Mouse (Mus musculus): ENCODE data around the gene Cdkn1b.

Cdkn1b gene

DNA sequence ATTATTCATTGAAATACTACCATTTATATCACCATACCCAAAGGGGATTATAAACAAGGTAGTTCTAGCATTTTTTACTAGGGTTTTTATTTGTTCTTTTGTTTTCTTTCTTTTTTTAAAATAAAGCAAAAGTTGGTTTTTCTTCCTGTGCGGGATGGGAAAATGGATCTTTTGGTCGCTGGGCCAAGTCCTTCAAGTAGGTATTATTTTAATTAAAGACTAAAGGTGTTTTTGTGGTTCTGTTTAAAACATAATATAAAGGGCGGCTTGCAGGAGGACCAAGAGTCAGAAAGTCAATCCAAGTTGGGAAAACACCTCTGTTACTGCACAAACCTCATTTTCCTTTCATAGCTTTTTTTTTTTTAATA, 6.1 kb downstream of the Cdkn1b start:
- in situ Hi-C loops (cut with MboI; ENCODE audit: low pct_unique_long_range_greater_than_20kb in 1 of 2, low sequenced_read_pairs in 2 of 2, unreplicated experiment in 1 of 2), result no loop called here

DNA sequence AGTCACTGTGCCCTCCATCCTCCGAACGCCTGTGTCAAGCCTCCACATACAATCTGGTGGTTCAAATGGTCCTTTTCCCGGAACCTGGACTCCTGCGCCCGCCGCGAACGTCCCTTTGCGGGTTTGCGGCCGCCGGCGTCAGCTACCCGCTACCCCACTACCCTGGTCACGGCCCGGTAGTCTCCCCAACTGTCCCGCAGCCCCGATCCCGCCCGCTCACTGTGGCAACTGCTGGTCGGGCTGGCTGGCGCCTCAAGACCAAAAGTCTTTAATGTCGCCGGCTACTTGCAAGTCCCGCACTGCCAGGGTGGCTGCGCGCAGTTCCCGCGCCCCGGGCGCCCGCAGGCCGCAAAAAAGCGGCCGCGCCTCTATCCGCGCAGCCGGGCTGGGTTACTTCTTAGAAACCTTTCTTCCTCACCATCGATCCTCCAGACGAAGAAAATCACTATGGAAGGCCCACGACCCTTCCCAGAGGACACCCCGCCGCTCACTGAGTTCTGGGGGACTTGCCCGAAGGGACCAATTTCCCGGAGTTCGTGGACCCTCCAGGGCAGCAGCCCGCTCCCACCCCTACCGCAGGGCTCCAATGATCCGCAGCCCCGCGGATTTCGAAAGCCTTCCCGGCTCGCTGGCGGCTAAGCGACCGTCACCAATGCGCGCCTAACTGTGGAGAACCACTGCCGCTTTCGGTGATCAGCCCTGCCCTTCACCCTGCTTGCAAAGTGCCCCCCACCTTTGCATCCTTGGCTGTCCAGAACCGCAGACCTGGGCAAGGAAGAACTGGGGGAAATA, 6.8 kb downstream of the Cdkn1b start:
- in situ Hi-C loops (cut with MboI; ENCODE audit: low pct_unique_long_range_greater_than_20kb in 1 of 2, low sequenced_read_pairs in 2 of 2, unreplicated experiment in 1 of 2), result no loop called here

DNA sequence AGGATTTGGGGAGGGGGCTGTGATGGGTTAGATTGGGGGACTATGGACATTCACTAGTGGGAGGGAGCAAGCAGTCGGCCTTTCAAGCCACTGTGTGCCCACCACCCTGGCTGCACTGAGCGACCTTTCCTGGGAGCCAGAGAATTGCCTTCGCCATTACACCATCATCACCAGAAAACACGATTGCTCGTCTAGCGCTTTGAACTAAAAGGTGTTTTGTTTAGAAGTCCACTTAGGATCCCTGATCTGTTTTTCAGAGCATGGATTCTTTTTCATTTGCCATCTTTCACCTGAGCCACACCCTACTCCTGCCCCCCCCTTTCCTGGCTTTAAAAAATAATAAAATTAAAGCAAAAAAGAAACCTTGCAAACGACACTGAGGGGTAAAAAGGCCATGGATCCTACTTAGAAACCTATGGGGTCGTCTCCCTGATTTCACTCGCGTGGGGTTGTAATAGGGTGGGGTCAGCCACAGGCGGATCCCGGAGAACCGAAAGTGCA, 7.4 kb downstream of the Cdkn1b start:
- in situ Hi-C loops (cut with MboI; ENCODE audit: low pct_unique_long_range_greater_than_20kb in 1 of 2, low sequenced_read_pairs in 2 of 2, unreplicated experiment in 1 of 2), result no loop called here

DNA sequence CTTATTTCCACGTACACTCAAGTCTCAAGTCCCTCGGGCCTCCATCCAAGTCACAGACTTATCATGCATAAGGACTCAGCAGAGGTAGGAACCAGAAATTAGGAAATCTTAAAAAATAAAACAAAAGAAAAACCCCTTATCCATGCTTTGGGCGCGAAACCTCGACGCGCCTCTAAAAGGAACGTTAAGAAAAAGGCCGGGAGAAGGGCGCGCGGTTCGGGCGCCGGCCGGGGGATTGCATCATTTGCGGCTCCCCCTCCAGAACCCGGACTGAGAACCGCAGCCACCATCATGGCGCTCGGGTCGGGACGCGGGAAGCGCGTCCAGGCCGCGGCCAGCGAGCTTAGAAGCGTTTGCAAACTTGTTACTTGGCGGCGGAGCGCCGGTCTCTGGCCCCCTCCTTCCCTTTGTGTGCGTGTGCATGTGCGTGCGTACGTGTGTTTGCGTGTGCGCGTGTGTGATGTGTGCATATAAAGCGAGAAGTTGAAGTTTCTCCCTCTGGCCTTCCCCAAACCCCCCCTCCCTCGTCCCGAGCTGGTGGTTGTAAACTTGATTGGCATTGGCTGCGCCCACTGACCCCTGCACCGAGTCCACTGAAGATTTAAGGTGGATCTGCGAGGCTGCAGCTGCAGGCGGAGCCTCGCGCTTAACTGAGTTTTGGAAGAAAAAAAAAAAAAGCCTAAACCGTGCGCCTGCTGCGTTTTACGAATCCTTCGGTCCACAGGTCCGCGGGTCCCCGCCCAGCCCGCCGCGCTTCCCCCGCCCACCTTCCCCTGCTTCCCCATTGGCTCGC, 8.1 kb downstream of the Cdkn1b start:
- in situ Hi-C loops (cut with MboI; ENCODE audit: low pct_unique_long_range_greater_than_20kb in 1 of 2, low sequenced_read_pairs in 2 of 2, unreplicated experiment in 1 of 2), result no loop called here

DNA sequence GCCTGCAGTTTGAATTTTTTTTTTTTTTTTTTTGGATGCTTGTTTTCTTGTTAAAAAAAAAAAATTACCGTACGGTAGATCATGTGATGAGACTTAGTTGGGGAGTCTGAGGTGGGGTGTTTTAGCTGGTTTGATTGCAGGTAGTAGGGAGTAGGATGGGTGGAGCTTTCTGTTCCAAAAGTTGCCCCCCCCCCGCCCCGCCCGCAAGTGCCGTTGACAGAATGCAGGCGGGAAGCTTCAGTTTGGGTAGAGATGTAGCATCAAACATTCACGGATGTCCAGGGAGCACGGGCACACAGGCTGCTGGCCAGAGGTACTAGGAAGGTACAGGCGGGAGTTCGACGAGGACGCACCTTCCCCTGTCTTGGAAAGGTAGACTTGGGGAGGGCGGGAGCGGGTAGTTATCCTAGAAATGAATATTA, 8.7 kb downstream of the Cdkn1b start:
- in situ Hi-C loops (cut with MboI; ENCODE audit: low pct_unique_long_range_greater_than_20kb in 1 of 2, low sequenced_read_pairs in 2 of 2, unreplicated experiment in 1 of 2), result no loop called here

DNA sequence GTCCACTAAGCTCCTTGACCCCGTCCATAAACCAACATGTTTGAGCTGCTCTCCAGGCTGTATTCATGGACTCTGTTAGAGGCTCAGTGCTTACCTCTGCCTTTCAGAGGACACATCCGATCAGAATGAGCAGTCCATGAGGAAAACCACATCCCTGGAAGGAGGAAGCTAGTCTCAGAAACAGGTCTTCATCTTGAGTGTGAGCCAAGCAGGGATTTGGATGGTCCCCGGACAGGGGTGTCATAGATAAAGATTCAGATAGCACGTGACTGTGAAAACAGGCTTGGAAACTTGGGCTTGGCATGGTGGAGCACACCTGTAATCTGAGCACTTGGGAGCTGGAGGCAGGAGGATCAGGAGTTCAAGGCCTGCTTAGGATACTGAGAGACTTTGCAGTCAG, 9.7 kb downstream of the Cdkn1b start:
- in situ Hi-C loops (cut with MboI; ENCODE audit: low pct_unique_long_range_greater_than_20kb in 1 of 2, low sequenced_read_pairs in 2 of 2, unreplicated experiment in 1 of 2), result no loop called here

DNA sequence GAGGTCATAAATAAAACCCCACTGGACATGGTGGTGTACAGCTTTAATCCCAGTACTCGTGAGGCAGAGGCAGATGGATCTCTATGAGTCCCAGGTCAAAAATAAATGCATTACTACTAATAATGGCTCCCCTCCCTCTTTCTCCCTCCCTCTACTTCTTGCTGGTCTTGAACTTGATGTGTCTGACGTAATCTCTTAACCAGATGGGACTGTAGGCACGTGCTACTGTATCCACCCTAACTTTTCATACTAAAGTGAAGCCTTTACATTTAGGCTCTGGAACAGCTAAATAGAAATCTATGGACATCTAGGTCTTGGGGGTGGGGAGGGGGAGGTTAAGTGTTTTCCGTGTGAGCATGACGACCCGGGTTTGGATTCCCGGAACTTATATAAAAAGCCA, 10.2 kb downstream of the Cdkn1b start:
- in situ Hi-C loops (cut with MboI; ENCODE audit: low pct_unique_long_range_greater_than_20kb in 1 of 2, low sequenced_read_pairs in 2 of 2, unreplicated experiment in 1 of 2), result no loop called here

DNA sequence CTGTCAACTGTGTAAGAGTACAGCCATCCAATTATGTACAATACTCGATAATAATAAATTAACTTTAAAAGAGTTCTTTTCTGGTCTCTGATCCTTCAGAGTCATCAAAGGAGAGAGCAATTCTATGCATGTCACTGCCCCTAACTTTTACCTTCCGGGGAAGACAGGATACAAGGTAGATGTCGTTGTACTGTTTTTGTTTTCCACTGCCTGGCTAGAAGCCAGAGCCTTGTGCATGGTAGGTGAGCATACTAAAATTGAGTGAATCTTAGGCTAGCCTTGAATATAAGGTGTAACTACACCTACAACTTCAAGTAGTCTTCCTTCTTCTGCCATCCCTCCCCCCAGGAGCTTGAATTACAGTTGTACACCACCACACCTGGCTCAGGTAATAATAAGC, 10.9 kb downstream of the Cdkn1b start:
- in situ Hi-C loops (cut with MboI; ENCODE audit: low pct_unique_long_range_greater_than_20kb in 1 of 2, low sequenced_read_pairs in 2 of 2, unreplicated experiment in 1 of 2), result no loop called here

DNA sequence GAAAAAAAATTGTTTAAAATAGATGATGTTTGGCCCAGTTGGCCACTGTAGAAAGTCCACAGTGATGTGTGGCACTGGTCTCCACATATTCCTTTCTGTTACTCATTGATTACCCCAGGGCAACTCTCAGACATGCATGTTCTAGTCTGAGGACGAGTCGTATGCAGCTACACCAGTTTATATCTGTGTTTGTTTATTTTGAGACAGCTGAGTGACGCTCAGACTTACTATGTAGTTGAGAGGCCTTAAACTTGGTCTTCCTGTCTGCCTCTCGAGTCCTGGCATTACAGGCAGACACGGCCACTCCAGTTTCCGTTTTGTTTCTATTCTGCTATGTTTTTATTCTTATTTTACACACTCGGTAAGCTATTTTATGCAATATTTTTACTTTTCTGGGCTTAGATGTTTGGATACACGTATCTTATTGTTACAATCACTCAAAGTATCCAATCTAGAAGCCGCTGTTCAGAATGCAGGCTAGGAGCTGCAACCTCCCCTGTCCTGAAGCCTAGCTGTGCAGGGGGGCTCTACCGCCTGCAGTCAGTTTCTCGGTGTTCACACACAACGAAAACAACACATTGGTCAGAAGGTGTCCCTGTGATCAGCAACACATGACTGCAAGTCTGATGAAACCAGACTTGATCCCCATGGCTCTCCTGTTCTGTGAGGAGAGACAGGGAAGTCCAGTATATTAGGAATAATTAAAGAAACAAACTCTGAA, 12.4 kb downstream of the Cdkn1b start:
- in situ Hi-C loops (cut with MboI; ENCODE audit: low pct_unique_long_range_greater_than_20kb in 1 of 2, low sequenced_read_pairs in 2 of 2, unreplicated experiment in 1 of 2), result no loop called here

DNA sequence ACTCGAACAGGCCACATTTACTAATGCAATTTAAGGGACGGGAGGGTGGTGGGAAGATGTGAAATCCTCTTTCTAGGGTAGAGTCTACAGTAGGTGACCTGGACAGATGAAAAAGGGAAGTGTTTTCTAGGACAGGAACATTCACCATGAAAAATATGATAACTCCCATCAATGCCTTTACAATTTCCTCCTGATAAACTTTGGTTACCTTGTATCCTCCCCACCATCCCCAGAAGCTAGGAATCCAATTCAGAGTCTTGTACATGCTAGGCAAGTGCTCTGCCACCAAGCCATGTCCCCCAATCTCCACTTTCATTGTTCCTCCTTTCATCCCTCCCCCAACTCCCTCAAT, 13.0 kb downstream of the Cdkn1b start:
- in situ Hi-C loops (cut with MboI; ENCODE audit: low pct_unique_long_range_greater_than_20kb in 1 of 2, low sequenced_read_pairs in 2 of 2, unreplicated experiment in 1 of 2), result no loop called here

DNA sequence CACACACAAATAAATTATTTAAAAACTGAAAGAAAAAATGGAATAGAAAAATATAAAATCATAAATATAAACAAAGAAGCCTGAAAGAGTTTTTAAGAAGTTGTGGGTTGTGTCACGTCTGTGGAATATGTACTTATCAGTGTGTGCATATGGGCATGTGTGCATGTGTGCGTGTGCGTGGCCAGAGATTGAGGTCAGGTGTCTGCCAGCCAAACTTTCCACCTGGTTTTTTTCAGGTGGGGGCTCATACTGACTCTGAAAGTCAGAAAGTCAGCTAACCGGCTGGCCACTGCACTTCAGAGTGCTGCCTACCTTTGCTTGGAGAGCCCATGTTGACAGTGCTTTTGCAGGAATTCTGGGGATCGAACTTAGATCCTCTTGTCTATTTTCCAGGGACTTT, 14.1 kb downstream of the Cdkn1b start:
- in situ Hi-C loops (cut with MboI; ENCODE audit: low pct_unique_long_range_greater_than_20kb in 1 of 2, low sequenced_read_pairs in 2 of 2, unreplicated experiment in 1 of 2), result no loop called here

DNA sequence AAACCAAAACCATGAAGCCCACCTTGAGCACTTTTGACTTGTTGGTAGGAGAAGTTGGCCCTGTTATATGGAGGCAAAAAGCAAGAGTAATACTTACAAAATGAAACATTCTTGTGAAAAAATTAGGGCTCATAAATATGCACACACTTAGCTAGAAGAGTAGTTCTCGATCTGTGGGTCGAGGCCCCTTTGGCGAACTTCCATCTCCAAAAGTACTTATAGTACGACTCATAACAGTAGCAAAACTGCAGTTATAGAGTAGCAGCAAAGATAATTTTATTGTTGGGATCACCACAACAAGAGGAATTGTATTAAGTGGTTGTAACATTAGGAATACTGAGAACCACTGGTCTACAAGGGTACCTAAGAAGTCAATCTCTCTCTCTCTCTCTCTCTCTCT, 19.6 kb downstream of the Cdkn1b start:
- in situ Hi-C loops (cut with MboI; ENCODE audit: low pct_unique_long_range_greater_than_20kb in 1 of 2, low sequenced_read_pairs in 2 of 2, unreplicated experiment in 1 of 2), result no loop called here

DNA sequence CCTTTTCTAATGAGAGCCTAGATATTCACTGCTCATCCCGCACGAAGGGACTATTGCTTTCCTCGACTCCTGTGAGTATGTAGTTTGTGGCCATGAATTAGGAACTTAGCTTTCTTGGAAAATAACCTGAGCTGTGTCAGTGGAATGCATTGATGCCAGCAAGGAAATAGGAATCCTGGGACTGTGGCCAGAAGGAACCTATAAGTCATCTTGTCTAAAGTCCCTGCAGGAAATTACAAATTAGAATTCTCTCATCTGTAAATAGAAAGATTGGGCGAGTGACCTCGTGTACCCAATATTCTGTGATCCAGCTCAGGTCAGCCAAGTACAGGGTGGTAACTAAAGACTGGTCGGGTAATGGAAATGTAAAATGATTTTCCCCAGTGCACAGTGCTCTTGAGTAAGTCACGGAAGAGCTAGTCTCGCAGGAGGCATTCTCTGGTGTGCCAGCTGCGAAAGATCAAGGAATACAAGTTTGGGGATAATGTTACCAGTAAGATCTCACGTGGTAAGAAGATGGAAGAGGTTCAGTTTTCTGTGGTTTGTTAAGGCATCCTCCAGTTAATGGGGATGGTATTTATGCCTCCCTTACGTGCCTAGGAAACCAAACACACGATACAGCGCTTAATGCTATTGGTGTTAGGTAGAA, 23.7 kb downstream of the Cdkn1b start:
- in situ Hi-C loops (cut with MboI; ENCODE audit: low pct_unique_long_range_greater_than_20kb in 1 of 2, low sequenced_read_pairs in 2 of 2, unreplicated experiment in 1 of 2), result no loop called here

DNA sequence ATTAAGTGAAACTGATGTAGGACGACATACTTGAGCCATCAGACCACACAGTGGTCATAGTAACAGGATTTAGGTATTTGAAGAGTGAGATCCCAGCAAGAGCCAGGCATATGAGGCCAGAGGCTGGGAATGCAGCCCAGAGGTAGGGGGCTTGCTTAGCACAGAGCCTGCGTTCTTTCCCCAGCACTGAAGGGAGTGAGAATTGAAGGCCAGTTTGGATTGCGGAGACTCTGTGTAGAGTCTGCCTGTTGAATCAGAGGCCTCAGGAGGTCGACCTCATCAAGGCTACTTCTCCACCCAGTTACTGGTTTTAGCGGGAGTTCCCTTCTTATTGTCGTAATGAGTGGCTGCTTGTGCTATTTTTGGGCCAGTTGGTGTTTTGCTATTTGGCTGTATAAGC, 25.9 kb downstream of the Cdkn1b start:
- in situ Hi-C loops (cut with MboI; ENCODE audit: low pct_unique_long_range_greater_than_20kb in 1 of 2, low sequenced_read_pairs in 2 of 2, unreplicated experiment in 1 of 2), result loop anchor here (5.0 kb wide), 1 partner anchor 74 kb away; no protein-coding TSS in a partner anchor

DNA sequence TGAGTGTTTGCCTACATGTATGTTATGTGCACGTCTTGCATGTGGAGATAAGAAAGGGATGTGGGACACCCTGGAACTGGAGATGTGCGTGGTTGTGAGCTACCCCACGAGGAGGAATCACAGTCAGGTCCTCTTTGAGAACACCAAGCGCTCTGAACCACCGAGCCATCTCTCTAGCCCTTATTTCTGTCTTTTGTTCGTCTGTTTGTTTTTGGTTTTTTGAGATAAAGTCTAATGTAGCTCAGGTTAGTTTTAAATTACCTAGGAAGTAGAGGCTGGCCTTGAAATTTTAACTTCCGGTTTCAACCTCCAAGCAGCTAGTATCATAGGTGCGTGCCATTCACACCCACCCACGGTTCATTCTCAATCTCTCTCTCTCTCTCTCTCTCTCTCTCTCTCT, 26.7 kb downstream of the Cdkn1b start:
- in situ Hi-C loops (cut with MboI; ENCODE audit: low pct_unique_long_range_greater_than_20kb in 1 of 2, low sequenced_read_pairs in 2 of 2, unreplicated experiment in 1 of 2), result loop anchor here (5.0 kb wide), 1 partner anchor 75 kb away; no protein-coding TSS in a partner anchor

DNA sequence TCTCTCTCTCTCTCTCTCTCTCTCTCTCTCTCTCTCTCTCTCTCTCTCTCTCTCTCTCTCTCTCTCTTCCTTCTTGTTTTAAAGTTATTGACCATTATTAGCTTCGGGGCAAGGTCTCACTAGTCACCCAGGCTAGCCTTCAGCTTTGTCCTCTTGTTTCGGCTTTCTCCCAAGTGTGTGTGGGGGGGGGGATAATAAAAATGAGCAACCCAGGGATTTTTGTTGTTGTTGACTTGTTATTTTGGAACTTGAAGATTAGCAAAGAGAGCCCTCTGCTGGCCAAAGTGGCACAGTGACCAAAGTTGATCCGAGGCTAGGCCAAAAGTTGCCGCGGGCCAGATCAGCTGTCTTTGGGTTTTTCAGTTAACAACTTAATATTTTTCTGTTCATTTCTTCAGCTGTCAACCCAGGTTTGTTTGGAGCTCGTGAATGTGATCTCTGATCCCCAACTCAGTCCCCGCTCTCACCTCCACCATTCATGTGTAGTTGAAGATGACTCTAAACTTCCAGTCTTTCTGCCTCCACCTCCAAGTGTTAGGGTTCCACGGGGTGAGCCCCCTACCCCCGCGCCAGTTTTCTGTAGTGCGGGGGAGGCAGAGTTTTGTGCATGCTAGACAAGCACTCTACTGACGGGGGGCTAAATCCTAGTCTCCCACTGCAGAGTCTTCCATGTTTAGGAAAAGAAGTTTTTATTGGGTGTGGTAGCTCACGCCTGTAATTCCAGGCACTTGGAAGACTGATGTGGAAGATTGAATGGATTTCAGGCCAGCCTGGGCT, 27.3 kb downstream of the Cdkn1b start:
- in situ Hi-C loops (cut with MboI; ENCODE audit: low pct_unique_long_range_greater_than_20kb in 1 of 2, low sequenced_read_pairs in 2 of 2, unreplicated experiment in 1 of 2), result loop anchor here (5.0 kb wide), 1 partner anchor 75 kb away; no protein-coding TSS in a partner anchor

DNA sequence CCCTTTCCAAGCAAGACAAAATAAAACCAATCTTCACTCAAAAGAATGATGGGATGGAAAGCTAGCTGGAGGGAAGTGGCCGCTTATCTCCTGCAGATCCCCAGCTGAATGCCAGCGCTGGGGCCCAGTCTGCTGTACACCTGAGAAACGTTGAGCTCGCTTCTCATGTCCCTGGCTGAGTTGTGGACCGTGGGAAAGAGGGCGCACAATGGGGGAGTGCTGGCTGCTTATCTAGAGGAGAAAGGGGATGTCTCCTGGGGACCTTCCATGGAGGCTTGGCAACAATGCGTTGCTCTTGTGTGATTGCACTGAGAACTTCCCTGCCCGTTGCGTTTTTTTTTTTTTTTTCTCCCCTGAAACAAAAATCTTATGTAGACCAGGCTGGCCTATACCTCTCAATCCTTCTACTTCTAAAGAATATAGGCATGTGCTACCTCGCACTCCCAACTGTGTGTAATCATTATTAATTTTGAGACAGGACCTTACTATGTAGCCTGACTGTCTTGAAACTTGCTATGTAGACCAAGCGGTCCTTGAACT, 28.4 kb downstream of the Cdkn1b start:
- in situ Hi-C loops (cut with MboI; ENCODE audit: low pct_unique_long_range_greater_than_20kb in 1 of 2, low sequenced_read_pairs in 2 of 2, unreplicated experiment in 1 of 2), result loop anchor here (5.0 kb wide), 1 partner anchor 76 kb away; no protein-coding TSS in a partner anchor

DNA sequence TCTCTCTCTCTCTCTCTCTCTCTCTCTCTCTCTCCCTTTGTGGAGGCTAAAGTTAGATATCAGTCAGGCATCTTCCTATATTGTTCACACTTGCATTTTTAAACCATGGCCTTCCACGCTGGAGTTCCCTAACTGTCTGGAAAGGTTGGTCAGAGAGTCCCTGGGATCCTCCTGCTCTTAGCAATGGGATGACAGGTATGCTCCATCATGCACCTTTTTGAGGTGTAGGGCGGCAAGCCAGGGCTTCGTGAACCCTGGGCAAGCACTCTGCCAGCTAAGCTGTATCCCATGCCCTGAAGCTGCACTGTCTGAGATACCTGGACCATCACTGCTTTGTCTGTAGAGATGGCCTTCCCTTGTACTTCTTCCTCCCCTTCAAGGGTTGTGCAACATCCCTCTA, 29.0 kb downstream of the Cdkn1b start:
- in situ Hi-C loops (cut with MboI; ENCODE audit: low pct_unique_long_range_greater_than_20kb in 1 of 2, low sequenced_read_pairs in 2 of 2, unreplicated experiment in 1 of 2), result loop anchor here (5.0 kb wide), 1 partner anchor 77 kb away; no protein-coding TSS in a partner anchor

Data from mouse embryonic stem cell (cell line).